In genomic region chr13:69509391-69510244, GRCm38 (mm10) we compare ENCODE assay signal across 9 mouse cellular contexts. TPM values are rescaled to one million over a fixed set of nuclear protein-coding genes. Genes with fewer than 3 reads are reported as not detected.
DNase-seq lines count a peak whose midpoint lies in the region; ATAC-seq and TF ChIP-seq lines count a peak whose summit lies in the region.
"Had no signal": no experiment of that assay in that cellular context is flagged by ENCODE, and none has a peak within 500 bp of the region (broad histone marks: within the 10 kb centered on the region; RNA-seq: fewer than 3 reads in every experiment).

No protein-coding gene starts in this region.

- peaks cover 77% of the 10 kb centered on the region for H3K36me3 ChIP-seq in kidney, embryonic 15.5 days
- H3K36me3 ChIP-seq in MEL (ENCODE audit: control insufficient read depth in 1 of 2, insufficient read depth in 2 of 2, low read length in 2 of 2) = peaks cover 7 to 16% of the 10 kb centered on the region in 2 experiments
- peaks cover 73% of the 10 kb centered on the region for H3K36me3 ChIP-seq in forebrain, embryonic 12.5 days (replicated peaks)

- peak; percentile 20 to 51 (median 42); a peak in 5 of 6 replicates for TF ChIP-seq CTCF in MEL (IDR thresholded peaks at IDR 0.05 in 2 of 3, conservative IDR thresholded peaks at IDR 0.05 in 1 of 3; ENCODE audit: control insufficient read depth in 1 of 3, insufficient read depth in 1 of 3, low read depth in 2 of 3, low read length in 3 of 3, poor library complexity in 1 of 3, severe bottlenecking in 1 of 3)

- no peaks in the 10 kb centered on the region for H3K4me1 ChIP-seq in kidney, embryonic 15.5 days
- H3K4me1 ChIP-seq in MEL (ENCODE audit: control insufficient read depth in 1 of 2, insufficient read depth in 2 of 2, low read length in 2 of 2) = peaks cover 12 to 22% of the 10 kb centered on the region in 2 experiments
- no peaks in the 10 kb centered on the region for H3K4me1 ChIP-seq in forebrain, embryonic 12.5 days
- H3K4me1 ChIP-seq: embryonic facial prominence, embryonic 15.5 days had no signal

- H3K9me3 ChIP-seq in kidney, embryonic 15.5 days (replicated peaks) = no peaks in the 10 kb centered on the region
- H3K9me3 ChIP-seq in MEL (replicated peaks; ENCODE audit: insufficient read depth, low read length) = no peaks in the 10 kb centered on the region
- H3K9me3 ChIP-seq in forebrain, embryonic 12.5 days = no peaks in the 10 kb centered on the region
- H3K9me3 ChIP-seq: embryonic facial prominence, embryonic 15.5 days had no signal

- no peaks in the 10 kb centered on the region for H3K79me2 ChIP-seq in MEL (ENCODE audit: control insufficient read depth, insufficient read depth, low read length, poor library complexity)

- H3K4me2 ChIP-seq in kidney, embryonic 15.5 days = no peak overlapping the region
- no peak overlapping the region for H3K4me2 ChIP-seq in forebrain, embryonic 12.5 days
- H3K4me2 ChIP-seq: embryonic facial prominence, embryonic 15.5 days had no signal

- no peak overlapping the region for H3K9ac ChIP-seq in kidney, embryonic 15.5 days
- H3K9ac ChIP-seq in MEL (ENCODE audit: control insufficient read depth, low read depth, low read length, poor library complexity, severe bottlenecking) = no peak overlapping the region
- H3K9ac ChIP-seq in forebrain, embryonic 12.5 days = no peak overlapping the region
- H3K9ac ChIP-seq: embryonic facial prominence, embryonic 15.5 days had no signal

- no peak overlapping the region for H3K4me3 ChIP-seq in kidney, embryonic 15.5 days (replicated peaks)
- H3K4me3 ChIP-seq in MEL (ENCODE audit: control insufficient read depth in 1 of 2, insufficient read depth in 1 of 2, low read depth in 2 of 2, low read length in 2 of 2) = no peak overlapping the region
- no peak overlapping the region for H3K4me3 ChIP-seq in forebrain, embryonic 12.5 days (replicated peaks)
- H3K4me3 ChIP-seq: embryonic facial prominence, embryonic 15.5 days had no signal

- TF ChIP-seq RAD21 in MEL (IDR thresholded peaks at IDR 0.05; ENCODE audit: low read depth, low read length) = peak; percentile 16; the same call in 1 of the 2 replicates

- 64% methylated on average over 9 of the region's 9 CpGs for WGBS in kidney, embryonic 15.5 days
- WGBS in forebrain, embryonic 12.5 days = 64% methylated on average over 9 of the region's 9 CpGs

- no peak overlapping the region for H3K27ac ChIP-seq in kidney, embryonic 15.5 days
- no peak overlapping the region for H3K27ac ChIP-seq in MEL (ENCODE audit: control insufficient read depth, low read depth, low read length)
- H3K27ac ChIP-seq in forebrain, embryonic 12.5 days = no peak overlapping the region
- H3K27ac ChIP-seq: embryonic facial prominence, embryonic 15.5 days had no signal

- DNase-seq in kidney, adult 11 months = no peak
- DNase-seq in MEL (ENCODE audit: low read depth, low spot score) = peak; percentile 51
- DNase-seq in lung, postnatal 14 days = peak; percentile 31
- DNase-seq in left cerebral cortex, adult 8-10 months (ENCODE audit: low spot score in 2 of 2) = no peak
- no peak for DNase-seq in spleen, postnatal 10 days (ENCODE audit: low spot score in 2 of 2)
- DNase-seq in ovary, postnatal 36 days (ENCODE audit: low spot score) = no peak

- no peak for TF ChIP-seq POLR2A in MEL (IDR thresholded peaks at IDR 0.05; ENCODE audit: control insufficient read depth in 1 of 2, insufficient read depth in 1 of 2, low read depth in 1 of 2, low read length in 2 of 2, poor library complexity in 1 of 2)

- no peaks in the 10 kb centered on the region for H3K27me3 ChIP-seq in kidney, embryonic 15.5 days
- no peaks in the 10 kb centered on the region for H3K27me3 ChIP-seq in MEL (ENCODE audit: control insufficient read depth in 1 of 2, insufficient read depth in 2 of 2, low read length in 2 of 2)
- H3K27me3 ChIP-seq in forebrain, embryonic 12.5 days = no peaks in the 10 kb centered on the region
- H3K27me3 ChIP-seq: embryonic facial prominence, embryonic 15.5 days had no signal

- no peak for TF ChIP-seq EP300 in MEL (IDR thresholded peaks at IDR 0.05; ENCODE audit: low read depth in 1 of 2, low read length in 2 of 2)

- peak; percentile 64; the same call in 1 of the 2 replicates for ATAC-seq in kidney, embryonic 15.5 days (replicated peaks; ENCODE audit: low FRiP score)
- ATAC-seq in forebrain, embryonic 12.5 days (ENCODE audit: low FRiP score) = peak; percentile 59

TF ChIP-seq in MEL, 35 proteins besides CTCF, POLR2A, EP300 and RAD21:
- TF ChIP-seq POLR2AphosphoS5 (IDR thresholded peaks at IDR 0.05; ENCODE audit: borderline replicate concordance, low read depth, low read length) (no peak), MYC (IDR thresholded peaks at IDR 0.05; ENCODE audit: low read depth, low read length) (no peak), ZNF384 (IDR thresholded peaks at IDR 0.05; ENCODE audit: low read depth, low read length) (peak; percentile 42; the same call in 1 of the 2 replicates), MXI1 (IDR thresholded peaks at IDR 0.05; ENCODE audit: low read depth, low read length) (no peak), USF1 (IDR thresholded peaks at IDR 0.05; ENCODE audit: low read depth, low read length) (peak; percentile 45; the same call in 1 of the 2 replicates), POLR2AphosphoS2 (IDR thresholded peaks at IDR 0.05; ENCODE audit: low read length) (no peak), GATA1 (IDR thresholded peaks at IDR 0.05; ENCODE audit: low read depth, low read length) (0 out of 2 replicates have a peak, but pooled peaks have one; percentile 25), NRF1 (IDR thresholded peaks at IDR 0.05; ENCODE audit: insufficient read depth, low read depth, low read length, poor library complexity, severe bottlenecking) (no peak), SMC3 (IDR thresholded peaks at IDR 0.05; ENCODE audit: low read depth, low read length) (peak; percentile 38; the same call in 1 of the 2 replicates), NELFE (IDR thresholded peaks at IDR 0.05; ENCODE audit: low read depth, low read length) (no peak)

RNA-seq across cellular contexts. Expression of gene Nsun2, which starts 23.9 kb away (rescaled TPM):
- polyA plus RNA-seq in kidney, embryonic 15.5 days (2015; fragmentation: Nextera tagmentation; extraction: Ambion mirVana) = 130 TPM in 2 replicates
- 303 and 311 TPM in 2 replicates for total RNA-seq in MEL (2012; rRNA removed)
- 100 to 1,000 TPM; 277 to 302 TPM for polyA plus RNA-seq in MEL (2012; ENCODE audit: insufficient read depth in 1 of 2, insufficient read length in 2 of 2, low read depth in 1 of 2, low replicate concordance in 2 of 2, missing spikeins in 1 of 2)
- polyA plus RNA-seq in forebrain, embryonic 12.5 days (2016; fragmentation: Nextera tagmentation; extraction: Ambion mirVana) = 107 and 110 TPM in 2 replicates
- 10 to 100 TPM; 73.7 to 94.6 (median 86.7) TPM for total RNA-seq in left cerebral cortex, adult 8-10 months (2022)

RNA-seq across cellular contexts. Expression of gene Tent4a, which starts 24.8 kb away (rescaled TPM):
- polyA plus RNA-seq in kidney, embryonic 15.5 days (2015; fragmentation: Nextera tagmentation; extraction: Ambion mirVana) = 5.1 and 5.5 TPM in 2 replicates
- total RNA-seq in MEL (2012; rRNA removed) = 11.5 and 12.2 TPM in 2 replicates
- 10 to 100 TPM in 1 of 2 experiments, not detected in 1; 18.4 TPM for polyA plus RNA-seq in MEL (2012; ENCODE audit: insufficient read depth in 1 of 2, insufficient read length in 2 of 2, low read depth in 1 of 2, low replicate concordance in 2 of 2, missing spikeins in 1 of 2)
- 7.1 and 7.4 TPM in 2 replicates for polyA plus RNA-seq in forebrain, embryonic 12.5 days (2016; fragmentation: Nextera tagmentation; extraction: Ambion mirVana)
- 10 to 100 TPM; 40.9 to 45.1 (median 44.2) TPM for total RNA-seq in left cerebral cortex, adult 8-10 months (2022)

Comparison
In these comparisons a context has a peak if more than half of its experiments do, and no peak if none do; other contexts are left out.
1. DNase-seq: peak in MEL (single experiment) and lung, postnatal 14 days (single experiment); none in kidney, adult 11 months (single experiment), left cerebral cortex, adult 8-10 months (0 of 2), spleen, postnatal 10 days (0 of 2) and ovary, postnatal 36 days (single experiment).